Mouse (Mus musculus) intestine, embryonic 16.5 days (tissue): ENCODE data around the gene Clic4. TPM values are rescaled to one million over a fixed set of nuclear protein-coding genes. Genes with fewer than 3 reads are reported as not detected.
A peak's percentile ranks its signal among the peaks of the same experiment; 100 is the strongest.

Experiments used
- ATAC-seq: fragments of 200-750 bp; cut with Nextera tagmentation; 2 replicates; pipeline ENCODE4 v1.8.0; 2017; ENCODE audit warnings: moderate TSS enrichment, moderate library complexity
- H3K27ac ChIP-seq: fragments of 300-500 bp; sonication (generic); 2 replicates; pipeline ENCODE4 v1.5.1; 2014; ENCODE audit warnings: mild to moderate bottlenecking, low read length
- H3K27me3 ChIP-seq: fragments of 300-500 bp; sonication (generic); replicated peaks from 2 replicates; pipeline ENCODE4 v1.6.1; 2014; ENCODE audit warnings: low read length, control low read depth, mixed read lengths; ENCODE audit not compliant: control insufficient read depth, insufficient read depth
- H3K36me3 ChIP-seq: fragments of 300-500 bp; sonication (generic); 2 replicates; pipeline ENCODE4 v1.6.1; 2014; ENCODE audit warnings: low read length, control low read depth; ENCODE audit not compliant: control insufficient read depth, insufficient read depth
- H3K4me1 ChIP-seq: fragments of 300-500 bp; sonication (generic); 2 replicates; pipeline ENCODE4 v1.6.1; 2014; ENCODE audit warnings: low read length, control low read depth, mixed read lengths; ENCODE audit not compliant: control insufficient read depth, insufficient read depth
- H3K4me2 ChIP-seq: fragments of 300-500 bp; sonication (generic); 2 replicates; pipeline ENCODE4 v1.6.1; 2014; ENCODE audit warnings: low read depth, low read length, control low read depth
- H3K4me3 ChIP-seq: fragments of 300-500 bp; sonication (generic); 2 replicates; pipeline ENCODE4 v1.5.1; 2014; ENCODE audit warnings: mild to moderate bottlenecking, low read length
- H3K9ac ChIP-seq: fragments of 300-500 bp; sonication (generic); 2 replicates; pipeline ENCODE4 v1.6.1; 2014; ENCODE audit warnings: low read depth, low read length
- H3K9me3 ChIP-seq: fragments of 300-500 bp; sonication (generic); 2 replicates; pipeline ENCODE4 v1.6.1; 2016; ENCODE audit warnings: low read length, control low read depth; ENCODE audit not compliant: control insufficient read depth
- WGBS: fragments of 180-500 bp; shearing (Covaris S2); extraction: QIAGEN DNeasy Blood & Tissue Kit; methylation state at CpG from one replicate; pipeline ENCODE4 v1.1.7; 2014; 5-methylcytosine and 5-hydroxymethylcytosine counted together
- polyA plus RNA-seq: library from polyadenylated mRNA; unstranded; fragments of >200 nt; fragmentation: Nextera tagmentation; extraction: Ambion mirVana; gene quantifications from 2 replicates; pipeline ENCODE4 v1.2.1, GENCODE M21; 2015

The Clic4 gene
- polyA plus RNA-seq, 1 experiment from 2014 or later, result 107 TPM

DNA sequence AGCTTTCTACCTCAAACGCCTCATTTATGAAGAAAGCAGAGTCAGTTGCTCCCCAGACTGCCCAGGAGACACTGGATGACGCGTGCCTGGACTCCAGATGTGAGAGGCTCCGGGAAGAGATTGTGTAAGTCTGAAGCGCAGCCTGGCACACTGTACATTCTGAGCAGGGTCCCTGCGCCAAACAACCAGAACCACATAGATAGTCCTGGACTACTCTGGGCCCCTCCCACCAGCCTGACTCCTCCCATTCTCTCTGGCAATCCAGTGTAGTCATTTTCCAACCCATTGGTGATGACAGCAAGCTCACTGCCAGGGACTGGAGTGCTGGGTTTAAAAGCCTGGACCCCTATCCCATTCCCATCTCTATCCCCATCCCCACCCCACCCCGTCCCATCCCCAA lies 24.5 kb upstream of the Clic4 start:
- 86% methylated on average over 7 of the region's 7 CpGs for WGBS
- H3K4me3 ChIP-seq, result no peak overlapping the region
- peaks cover 13% of the 10 kb centered on the region for H3K4me1 ChIP-seq
- no peak overlapping the region for H3K4me2 ChIP-seq
- no peak overlapping the region for H3K27ac ChIP-seq
- no peaks in the 10 kb centered on the region for H3K36me3 ChIP-seq
- no peak for ATAC-seq
- no peaks in the 10 kb centered on the region for H3K27me3 ChIP-seq
- no peak overlapping the region for H3K9ac ChIP-seq
- no peaks in the 10 kb centered on the region for H3K9me3 ChIP-seq

DNA sequence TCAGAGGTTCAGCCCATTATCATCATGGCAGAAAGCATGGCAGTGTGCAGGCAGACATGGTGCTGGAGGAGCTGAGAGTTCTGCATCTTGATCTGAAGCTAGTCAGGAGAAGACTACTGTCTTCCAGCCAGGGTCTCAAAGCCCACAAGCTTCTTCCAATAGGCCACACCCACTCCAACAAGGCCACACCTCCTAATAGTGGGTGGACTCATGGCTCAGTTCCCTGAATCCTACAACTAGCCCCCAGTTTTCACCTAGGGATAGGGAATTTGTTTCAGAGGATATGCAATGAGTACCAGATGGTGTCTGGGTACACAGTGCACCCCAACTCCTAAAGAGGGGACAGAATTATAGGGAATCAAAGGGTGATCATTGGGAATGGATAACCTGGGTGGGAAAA lies 24.0 kb upstream of the Clic4 start:
- no peaks in the 10 kb centered on the region for H3K36me3 ChIP-seq
- no peak overlapping the region for H3K27ac ChIP-seq
- no peak overlapping the region for H3K9ac ChIP-seq
- no peak for ATAC-seq
- H3K4me3 ChIP-seq, result no peak overlapping the region
- no peak overlapping the region for H3K4me2 ChIP-seq
- no peaks in the 10 kb centered on the region for H3K27me3 ChIP-seq
- H3K9me3 ChIP-seq, result no peaks in the 10 kb centered on the region
- peaks cover 18% of the 10 kb centered on the region for H3K4me1 ChIP-seq

DNA sequence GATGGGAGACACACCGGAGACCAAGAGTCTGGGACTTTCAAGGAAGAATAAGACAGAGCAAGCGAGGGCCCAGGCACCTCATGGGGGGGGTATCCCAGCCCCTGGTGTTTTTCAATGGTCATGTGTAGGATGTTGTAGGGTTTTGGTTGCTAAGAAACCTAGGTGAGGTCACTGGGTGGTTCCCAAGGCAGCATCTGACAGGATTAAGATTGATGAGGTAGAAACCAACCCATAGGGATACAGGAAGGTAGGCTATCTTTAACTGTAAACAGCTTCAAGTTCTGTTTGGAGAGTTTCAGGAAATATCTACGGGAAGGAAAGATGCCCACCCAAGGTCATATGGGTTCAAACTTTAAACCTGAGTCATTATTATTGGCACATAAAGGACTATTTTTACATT lies 21.2 kb upstream of the Clic4 start:
- no peak overlapping the region for H3K27ac ChIP-seq

DNA sequence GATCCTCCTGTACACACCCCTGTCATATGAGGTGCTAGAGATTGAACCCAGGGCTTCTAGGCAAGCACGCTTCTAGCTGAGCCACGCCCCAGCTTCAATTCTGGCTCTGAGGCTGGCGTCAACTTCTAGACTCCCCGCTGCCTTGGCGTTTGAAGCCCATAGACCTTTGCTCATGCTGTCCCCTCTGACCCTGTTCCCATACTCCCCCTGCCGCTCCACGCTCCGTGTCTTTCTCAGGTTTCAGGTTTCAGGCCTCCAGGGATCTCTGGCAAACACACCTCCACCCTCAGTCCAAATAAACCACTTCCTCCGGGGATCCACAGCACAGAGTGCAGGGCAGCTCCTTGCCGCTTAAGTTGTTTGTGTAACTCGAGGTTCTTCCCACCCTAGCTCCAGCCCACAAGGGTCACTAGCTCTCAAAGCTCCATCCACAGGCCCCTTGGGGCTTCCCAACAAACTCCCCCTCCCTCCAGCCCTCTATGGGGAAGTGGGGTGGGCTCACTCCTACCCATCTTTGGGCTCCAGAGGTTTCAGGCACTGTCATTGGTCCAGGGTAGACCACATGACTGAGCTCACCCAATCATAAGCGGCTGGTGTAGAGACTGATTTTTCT lies 20.0 kb upstream of the Clic4 start:
- WGBS, result 8% methylated on average over 12 of the region's 12 CpGs
- Histone ChIP-seq H3K4me3 (no peak overlapping the region), H3K9me3 (no peaks in the 10 kb centered on the region), H3K4me1 (peaks cover 19% of the 10 kb centered on the region), H3K9ac (no peak overlapping the region), H3K27ac (peak overlapping the region; percentile 58; the same call in 1 of the 2 replicates), H3K4me2 (peak overlapping the region; percentile 47), H3K36me3 (no peaks in the 10 kb centered on the region), H3K27me3 (no peaks in the 10 kb centered on the region)
- peak; percentile 64 for ATAC-seq

More for the DNA sequence above, 21.2 kb upstream of the Clic4 start:
- Histone ChIP-seq H3K9ac (no peak overlapping the region), H3K9me3 (no peaks in the 10 kb centered on the region), H3K4me1 (peaks cover 20% of the 10 kb centered on the region), H3K36me3 (no peaks in the 10 kb centered on the region), H3K4me2 (no peak overlapping the region), H3K4me3 (no peak overlapping the region), H3K27me3 (no peaks in the 10 kb centered on the region)
- no peak for ATAC-seq
- 77% methylated on average over 3 of the region's 3 CpGs for WGBS

DNA sequence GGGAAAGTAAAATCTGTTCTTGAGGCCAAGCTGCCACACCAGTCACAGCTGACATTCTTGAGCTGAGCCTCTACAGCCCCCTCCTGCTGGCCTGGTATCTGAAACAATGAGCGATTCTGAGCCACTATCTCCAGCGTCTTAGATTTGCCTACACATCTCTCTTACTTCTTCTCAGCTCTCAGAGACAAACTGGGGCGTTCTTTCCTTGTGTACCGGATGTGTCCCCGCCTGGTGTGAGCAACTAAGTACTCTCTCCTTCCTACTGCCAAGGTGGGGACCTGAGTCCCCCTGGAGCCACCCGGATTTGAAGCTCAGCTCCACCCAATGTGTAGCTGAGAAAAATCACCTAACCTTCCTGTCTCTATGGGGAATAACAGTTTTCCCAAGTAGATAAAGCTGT lies 19.2 kb upstream of the Clic4 start:
- 36% methylated on average over 6 of the region's 6 CpGs for WGBS
- no peaks in the 10 kb centered on the region for H3K9me3 ChIP-seq
- H3K27me3 ChIP-seq, result no peaks in the 10 kb centered on the region
- H3K36me3 ChIP-seq, result no peaks in the 10 kb centered on the region
- no peak overlapping the region for H3K9ac ChIP-seq
- H3K4me2 ChIP-seq, result no peak overlapping the region
- peaks cover 25% of the 10 kb centered on the region for H3K4me1 ChIP-seq
- 0 out of 2 replicates have a peak overlapping the region, but pooled peaks have one; percentile 25 for H3K27ac ChIP-seq
- no peak overlapping the region for H3K4me3 ChIP-seq
- no peak for ATAC-seq

DNA sequence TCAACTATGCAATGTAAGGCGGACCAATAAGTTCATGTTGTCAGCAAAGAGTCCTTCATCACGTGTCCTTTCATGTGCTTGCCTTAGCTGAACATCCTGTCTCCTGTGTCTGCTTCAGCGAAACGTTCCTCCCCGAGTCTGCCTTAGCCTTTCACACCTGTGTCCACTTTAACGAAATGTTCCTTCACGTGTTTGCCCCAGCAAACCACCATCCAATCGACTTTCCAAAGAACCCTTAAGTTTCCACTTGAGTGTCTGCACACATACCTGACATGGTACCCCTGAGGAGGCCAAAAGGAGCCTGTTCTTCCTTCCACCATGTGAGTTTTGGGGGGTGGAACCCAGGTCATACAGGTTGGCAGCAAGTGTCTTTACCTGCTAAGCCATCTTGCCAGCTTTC lies 18.6 kb upstream of the Clic4 start:
- peaks cover 31% of the 10 kb centered on the region for H3K4me1 ChIP-seq
- H3K27ac ChIP-seq, result no peak overlapping the region
- no peaks in the 10 kb centered on the region for H3K9me3 ChIP-seq
- 95% methylated on average over 8 of the region's 8 CpGs for WGBS
- H3K4me3 ChIP-seq, result no peak overlapping the region
- no peak overlapping the region for H3K4me2 ChIP-seq
- H3K36me3 ChIP-seq, result no peaks in the 10 kb centered on the region
- no peaks in the 10 kb centered on the region for H3K27me3 ChIP-seq
- no peak for ATAC-seq
- no peak overlapping the region for H3K9ac ChIP-seq

DNA sequence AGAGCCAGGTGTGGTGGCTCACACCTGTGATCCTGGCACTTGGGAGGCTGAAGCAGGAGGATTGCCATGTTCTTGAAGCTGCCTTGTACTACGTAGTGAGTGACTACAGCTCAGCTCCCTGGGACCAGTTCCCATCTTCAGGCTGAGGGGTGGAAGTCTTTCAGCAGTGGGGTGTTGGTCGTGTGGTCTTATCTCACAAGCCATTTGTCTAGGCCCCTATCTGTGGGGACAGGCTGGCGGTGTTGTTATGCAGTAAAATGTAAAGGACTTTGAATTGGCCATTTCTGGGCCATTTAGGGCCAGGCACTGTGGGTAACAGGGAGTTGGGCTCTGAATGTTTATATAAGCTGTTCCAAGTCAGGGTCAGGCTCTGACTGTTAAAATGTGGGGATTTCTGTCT lies 15.4 kb upstream of the Clic4 start:
- no peak overlapping the region for H3K4me2 ChIP-seq
- no peak overlapping the region for H3K9ac ChIP-seq
- H3K4me1 ChIP-seq, result peaks cover 41% of the 10 kb centered on the region
- no peak overlapping the region for H3K4me3 ChIP-seq
- peak overlapping the region; percentile 68 for H3K27ac ChIP-seq
- H3K9me3 ChIP-seq, result no peaks in the 10 kb centered on the region
- peak; percentile 69 for ATAC-seq
- WGBS, result 38% methylated on average over 3 of the region's 3 CpGs
- no peaks in the 10 kb centered on the region for H3K27me3 ChIP-seq
- H3K36me3 ChIP-seq, result no peaks in the 10 kb centered on the region

DNA sequence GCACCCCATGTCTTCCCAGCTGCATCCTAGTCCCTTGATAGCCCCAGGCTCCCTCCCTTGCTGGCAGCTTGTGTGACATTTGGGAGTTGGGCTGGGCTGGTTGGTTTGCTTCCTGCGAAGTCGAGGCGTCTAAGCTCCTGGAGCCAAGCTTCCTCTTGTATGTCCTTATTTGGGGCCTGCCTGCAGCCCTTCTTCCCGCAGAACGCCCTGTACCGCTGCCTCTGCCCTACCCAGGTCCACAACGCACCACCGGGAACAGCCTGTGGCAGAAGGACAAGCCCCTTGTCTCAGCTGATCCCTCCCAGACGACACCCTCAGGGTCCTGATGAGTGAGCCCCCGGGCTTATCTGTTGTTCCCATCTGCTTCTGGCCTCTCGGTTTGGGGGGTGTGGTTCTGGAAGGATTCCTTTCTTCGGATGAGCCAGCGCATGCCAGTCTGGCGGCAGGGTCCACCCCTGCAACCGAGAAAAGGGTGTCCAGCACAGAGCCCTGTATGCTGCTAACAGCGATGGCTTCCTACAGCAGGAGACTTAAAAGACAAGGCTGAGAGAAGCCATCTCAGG lies 14.3 kb upstream of the Clic4 start:
- H3K36me3 ChIP-seq, result no peaks in the 10 kb centered on the region
- peak overlapping the region; percentile 11; the same call in 1 of the 2 replicates for H3K4me3 ChIP-seq
- peaks cover 33% of the 10 kb centered on the region for H3K4me1 ChIP-seq
- H3K27ac ChIP-seq, result peak overlapping the region; percentile 70
- no peaks in the 10 kb centered on the region for H3K27me3 ChIP-seq
- WGBS, result 8% methylated on average over 16 of the region's 16 CpGs
- no peaks in the 10 kb centered on the region for H3K9me3 ChIP-seq
- H3K9ac ChIP-seq, result peak overlapping the region; percentile 60
- peak; percentile 59 for ATAC-seq
- H3K4me2 ChIP-seq, result peak overlapping the region; percentile 41

DNA sequence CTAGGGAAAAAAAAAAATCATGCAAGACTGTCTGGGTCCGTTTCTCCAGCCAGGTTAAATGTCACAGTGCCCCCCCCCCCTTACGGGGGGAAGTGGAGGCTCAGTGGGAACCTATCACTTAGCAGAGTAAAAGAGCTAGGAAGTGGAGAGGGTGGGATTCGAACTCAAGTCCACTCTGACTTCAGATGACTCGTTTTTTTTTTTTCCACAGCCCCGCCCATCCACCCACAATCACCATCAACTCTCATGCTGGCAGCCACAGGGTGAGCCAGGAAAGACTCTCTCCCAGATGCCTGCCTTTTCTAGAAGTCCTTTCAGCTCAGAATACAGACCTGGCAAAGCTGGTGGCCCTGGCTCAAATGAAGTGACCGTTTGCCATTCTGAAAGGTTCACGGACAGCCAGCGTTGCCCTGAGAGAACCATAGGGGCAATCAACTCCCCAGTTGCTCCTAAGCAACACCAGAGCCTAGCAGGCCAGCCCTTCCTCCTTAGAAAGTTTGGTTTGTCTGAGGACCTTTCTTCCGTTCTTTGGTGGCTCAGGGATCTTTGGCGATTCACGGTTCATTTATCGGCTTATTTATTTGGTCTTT lies 13.5 kb upstream of the Clic4 start:
- Histone ChIP-seq H3K4me2 (no peak overlapping the region), H3K4me1 (peaks cover 29% of the 10 kb centered on the region), H3K27me3 (no peaks in the 10 kb centered on the region), H3K9me3 (no peaks in the 10 kb centered on the region), H3K9ac (peak overlapping the region; percentile 60; the same call in 1 of the 2 replicates), H3K27ac (peak overlapping the region; percentile 70), H3K4me3 (no peak overlapping the region), H3K36me3 (no peaks in the 10 kb centered on the region)
- WGBS, result 59% methylated on average over 12 of the region's 12 CpGs
- ATAC-seq, result no peak
